Mouse (Mus musculus) lung, embryonic 15.5 days (tissue): ENCODE results near the gene Lmbr1l. TPM values are rescaled to one million over a fixed set of nuclear protein-coding genes. Genes with fewer than 3 reads are reported as not detected.
A peak's percentile ranks its signal among the peaks of the same experiment; 100 is the strongest.

ENCODE experiments used
- ATAC-seq: fragments of 200-750 bp; cut with Nextera tagmentation; 2 replicates; pipeline ENCODE4 v1.8.0; 2017; ENCODE audit warnings: moderate number of reproducible peaks, borderline replicate concordance; ENCODE audit not compliant: low FRiP score, low TSS enrichment; ENCODE audit errors: extremely low read depth
- H3K27ac ChIP-seq: fragments of 300-500 bp; sonication (generic); 2 replicates; pipeline ENCODE4 v1.5.1; 2015; ENCODE audit warnings: moderate library complexity, mild to moderate bottlenecking, inconsistent platforms
- H3K27me3 ChIP-seq: fragments of 300-500 bp; sonication (generic); 2 replicates; pipeline ENCODE4 v1.6.1; 2015; ENCODE audit warnings: inconsistent platforms
- H3K36me3 ChIP-seq: fragments of 300-500 bp; sonication (generic); 2 replicates; pipeline ENCODE4 v1.6.1; 2015; ENCODE audit warnings: inconsistent platforms
- H3K4me1 ChIP-seq: fragments of 300-500 bp; sonication (generic); 2 replicates; pipeline ENCODE4 v1.6.1; 2015; ENCODE audit warnings: inconsistent platforms
- H3K4me2 ChIP-seq: fragments of 300-500 bp; sonication (generic); 2 replicates; pipeline ENCODE4 v1.6.1; 2015; ENCODE audit warnings: inconsistent platforms, mild to moderate bottlenecking, moderate library complexity
- H3K4me3 ChIP-seq: fragments of 300-500 bp; sonication (generic); 2 replicates; pipeline ENCODE4 v1.5.1; 2015; ENCODE audit warnings: mild to moderate bottlenecking, inconsistent platforms
- H3K9ac ChIP-seq: fragments of 300-500 bp; sonication (generic); 2 replicates; pipeline ENCODE4 v1.6.1; 2015; ENCODE audit warnings: inconsistent platforms
- H3K9me3 ChIP-seq: fragments of 300-500 bp; sonication (generic); 2 replicates; pipeline ENCODE4 v1.6.1; 2016; ENCODE audit warnings: inconsistent platforms
- WGBS: fragments of 180-500 bp; shearing (Covaris S2); methylation state at CpG from one replicate; pipeline ENCODE4 v1.1.7; 2015; 5-methylcytosine and 5-hydroxymethylcytosine counted together
- polyA plus RNA-seq: library from polyadenylated mRNA; unstranded; fragments of >200 nt; fragmentation: Nextera tagmentation; extraction: Ambion mirVana; gene quantifications from 2 replicates; pipeline ENCODE4 v1.2.1, GENCODE M21; 2015

The Lmbr1l gene
- polyA plus RNA-seq, result 14.8 and 15.8 TPM in 2 replicates

DNA sequence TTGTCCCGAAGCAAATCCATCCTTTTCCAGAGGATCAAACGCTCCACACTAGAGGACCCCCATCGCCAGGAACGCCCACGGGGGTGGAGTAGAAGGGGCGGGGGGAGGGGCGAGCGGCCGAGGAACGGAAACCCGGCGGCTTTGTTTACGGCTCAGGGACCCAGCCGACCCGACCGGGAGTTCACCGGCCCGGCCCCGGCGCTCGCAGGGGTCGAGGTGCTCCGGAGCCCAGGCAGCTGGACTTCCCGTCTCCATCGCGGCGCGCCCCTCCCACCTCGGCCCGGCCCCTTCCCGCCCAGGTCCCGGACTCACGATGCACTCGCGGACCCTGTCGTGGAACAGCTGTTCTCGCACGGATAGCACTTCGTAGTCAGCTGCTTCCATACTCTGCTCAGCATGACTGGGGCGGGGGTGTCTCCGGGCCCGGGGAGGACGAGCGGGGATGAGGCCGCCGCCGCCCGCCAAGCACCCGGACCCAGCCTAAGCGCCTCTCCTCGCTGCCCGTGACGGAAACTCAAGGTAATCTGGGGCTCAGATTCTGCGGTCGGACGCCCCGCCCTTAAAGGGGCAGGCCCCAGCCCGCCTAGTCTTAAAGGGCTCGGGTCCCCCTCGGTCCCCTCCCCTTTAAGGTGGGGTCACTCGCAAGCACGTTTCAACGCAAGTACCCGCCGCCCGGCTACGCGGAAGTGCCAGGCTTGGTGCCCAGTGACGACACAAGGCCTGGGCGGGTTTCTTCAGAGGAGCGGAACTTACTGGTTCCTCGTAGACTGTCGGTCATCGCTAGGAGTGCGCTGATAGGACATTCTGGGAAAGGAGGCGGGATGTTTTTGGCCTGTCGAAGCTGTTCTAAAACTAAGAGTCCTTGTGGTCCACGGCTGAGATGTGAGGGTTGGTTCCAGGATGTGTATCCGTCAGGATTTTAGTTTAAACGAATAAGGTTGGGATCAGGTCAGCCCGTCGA, at the start of gene Lmbr1l:
TSS of gene Lmbr1l (minus strand) at position 694 of the 961 bp plus-strand sequence.
- H3K36me3 ChIP-seq, result 0 out of 2 replicates have a peak, but pooled peaks cover under 1% of the 10 kb centered on the region
- peaks cover 17% of the 10 kb centered on the region for H3K4me1 ChIP-seq
- H3K27me3 ChIP-seq, result no peaks in the 10 kb centered on the region
- under 1% methylated on average over 82 of the region's 82 CpGs for WGBS
- H3K27ac ChIP-seq, result peak within 1 kb of the TSS; percentile 97
- ATAC-seq, result peak; percentile 98
- peak within 1 kb of the TSS; percentile 72 for H3K9ac ChIP-seq
- peak within 1 kb of the TSS; percentile 70 for H3K4me2 ChIP-seq
- no peaks in the 10 kb centered on the region for H3K9me3 ChIP-seq
- peak within 1 kb of the TSS; percentile 87 for H3K4me3 ChIP-seq

DNA sequence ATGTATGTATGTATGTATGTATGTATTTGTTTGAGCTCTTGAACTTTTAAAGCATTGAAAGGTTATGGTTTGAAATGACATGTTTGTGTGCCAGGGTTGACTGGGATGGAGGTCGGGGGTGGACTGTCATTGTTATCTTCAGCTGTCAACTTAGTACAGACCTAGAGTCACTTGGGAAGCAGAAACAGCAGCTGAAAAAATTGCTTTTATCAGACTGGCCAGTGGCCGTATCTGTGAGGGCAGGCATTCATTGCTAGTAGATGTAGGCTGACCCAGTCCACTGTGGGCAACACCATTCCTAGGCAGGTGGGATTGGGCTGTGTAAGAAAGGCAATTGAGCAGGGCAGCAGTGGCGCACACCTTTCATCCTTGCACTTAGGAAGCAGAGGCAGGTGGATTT, 41.5 kb upstream of the Lmbr1l start:
- Histone ChIP-seq H3K9me3 (no peaks in the 10 kb centered on the region), H3K27ac (no peak overlapping the region), H3K4me3 (no peak overlapping the region), H3K4me2 (no peak overlapping the region), H3K4me1 (peaks cover 5% of the 10 kb centered on the region; the same call in 1 of the 2 replicates), H3K27me3 (no peaks in the 10 kb centered on the region), H3K36me3 (no peaks in the 10 kb centered on the region), H3K9ac (no peak overlapping the region)
- ATAC-seq, result no peak
- 69% methylated on average over 3 of the region's 3 CpGs for WGBS

GRCm38 (mm10) chr15:98958901-98959420, 40.9 kb upstream of the Lmbr1l start:
- Histone ChIP-seq H3K27me3 (no peaks in the 10 kb centered on the region), H3K9me3 (no peaks in the 10 kb centered on the region), H3K27ac (no peak overlapping the region), H3K4me2 (no peak overlapping the region), H3K36me3 (no peaks in the 10 kb centered on the region), H3K9ac (no peak overlapping the region), H3K4me1 (peaks cover 11% of the 10 kb centered on the region; the same call in 1 of the 2 replicates), H3K4me3 (no peak overlapping the region)
- WGBS, result 91% methylated on average over 4 of the region's 4 CpGs
- ATAC-seq, result no peak

- H3K4me3 ChIP-seq, result no peak overlapping the region
- H3K27me3 ChIP-seq, result no peaks in the 10 kb centered on the region
- no peaks in the 10 kb centered on the region for H3K36me3 ChIP-seq
- no peak for ATAC-seq
- WGBS, result 59% methylated on average over 5 of the region's 5 CpGs
- H3K9me3 ChIP-seq, result no peaks in the 10 kb centered on the region
- peaks cover 12% of the 10 kb centered on the region; the same call in 1 of the 2 replicates for H3K4me1 ChIP-seq
- H3K27ac ChIP-seq, result no peak overlapping the region
- H3K4me2 ChIP-seq, result no peak overlapping the region
- H3K9ac ChIP-seq, result no peak overlapping the region
These were observed 39.4 kb upstream of the Lmbr1l start for GRCm38 (mm10) chr15:98957475-98957874.

GRCm38 (mm10) chr15:98956000-98956399, 38.0 kb upstream of the Lmbr1l start:
- no peaks in the 10 kb centered on the region for H3K9me3 ChIP-seq
- H3K27me3 ChIP-seq, result no peaks in the 10 kb centered on the region
- H3K4me1 ChIP-seq, result peaks cover 19% of the 10 kb centered on the region
- H3K4me3 ChIP-seq, result no peak overlapping the region
- H3K9ac ChIP-seq, result no peak overlapping the region
- H3K36me3 ChIP-seq, result 0 out of 2 replicates have a peak, but pooled peaks cover under 1% of the 10 kb centered on the region
- WGBS, result 92% methylated on average over 4 of the region's 4 CpGs
- no peak overlapping the region for H3K4me2 ChIP-seq
- H3K27ac ChIP-seq, result no peak overlapping the region
- ATAC-seq, result no peak

DNA sequence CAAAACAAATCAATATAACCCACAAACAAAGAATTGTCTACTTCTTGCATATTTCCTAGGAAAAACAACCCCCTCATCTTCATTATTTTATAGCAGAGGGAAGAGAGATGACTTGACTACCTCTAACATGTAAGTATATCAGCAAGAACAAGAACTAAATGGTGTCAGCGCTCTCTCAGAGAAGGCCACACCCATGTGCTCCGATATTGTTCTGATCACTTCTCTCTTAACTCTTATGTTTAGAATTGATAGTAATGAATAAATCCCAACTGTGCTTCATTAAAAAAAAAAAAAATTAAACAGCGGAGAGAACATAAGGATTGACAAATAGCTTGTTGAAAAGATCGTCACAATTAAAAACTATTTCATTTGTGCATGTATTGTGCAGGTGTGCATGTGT, 37.3 kb upstream of the Lmbr1l start:
- no peak overlapping the region for H3K27ac ChIP-seq
- WGBS, result 83% methylated on average over 4 of the region's 4 CpGs
- H3K4me3 ChIP-seq, result no peak overlapping the region
- no peaks in the 10 kb centered on the region for H3K9me3 ChIP-seq
- H3K9ac ChIP-seq, result no peak overlapping the region
- no peak for ATAC-seq
- 0 out of 2 replicates have a peak, but pooled peaks cover 3% of the 10 kb centered on the region for H3K36me3 ChIP-seq
- no peaks in the 10 kb centered on the region for H3K27me3 ChIP-seq
- H3K4me2 ChIP-seq, result no peak overlapping the region
- H3K4me1 ChIP-seq, result peaks cover 19% of the 10 kb centered on the region

GRCm38 (mm10) chr15:98954425-98955253, 36.6 kb upstream of the Lmbr1l start:
- WGBS, result 32% methylated on average over 14 of the region's 14 CpGs
- H3K4me3 ChIP-seq, result no peak overlapping the region
- H3K9ac ChIP-seq, result no peak overlapping the region

DNA sequence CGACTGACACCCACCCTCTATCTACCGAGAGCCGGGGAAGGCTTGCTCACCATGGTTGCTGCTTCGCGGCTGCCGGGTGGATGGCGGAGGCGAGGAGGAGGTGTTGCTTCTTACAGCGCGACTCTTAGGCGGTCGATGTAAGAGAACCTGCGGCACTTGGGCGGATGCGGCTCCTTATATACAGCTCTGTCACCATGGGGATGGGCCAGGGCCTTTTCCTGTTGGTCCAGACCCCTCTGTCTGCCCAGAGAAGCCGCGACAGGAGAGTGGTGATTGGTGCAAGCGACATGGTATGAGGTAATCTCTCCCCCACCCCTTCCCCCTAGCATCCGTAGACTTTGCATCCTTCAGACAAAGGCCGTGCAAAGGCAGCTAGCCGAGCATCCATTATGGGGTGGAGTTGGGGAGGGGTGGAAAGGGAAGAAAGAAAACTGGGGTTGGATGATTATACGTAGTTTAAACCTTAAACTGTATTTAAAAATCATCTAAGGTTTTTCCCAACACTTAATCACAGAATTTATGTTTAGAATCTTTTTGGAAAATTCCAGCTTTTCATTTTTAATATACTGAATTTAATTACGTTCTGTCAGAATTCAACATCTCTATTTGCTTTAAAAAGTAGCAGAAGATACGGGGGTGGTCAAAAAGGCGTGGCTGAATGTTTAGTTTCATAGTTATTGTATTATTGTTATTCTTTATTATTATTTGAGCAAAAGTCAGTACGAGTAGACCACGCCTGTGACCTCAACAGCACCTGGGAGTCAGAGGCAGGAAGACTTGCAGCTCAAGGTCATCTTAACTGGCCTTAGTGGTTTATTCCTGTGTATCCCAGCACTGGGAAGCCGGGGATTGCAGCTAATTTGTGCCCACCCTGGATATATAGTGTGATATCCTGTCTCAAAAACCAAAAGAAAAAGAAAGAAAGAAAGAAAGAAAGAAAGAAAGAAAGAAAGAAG, 35.6 kb upstream of the Lmbr1l start, which contains the start of the genes Gm49450 and Tuba1a:
TSS of gene Gm49450 (minus strand) at position 151 of the 956 bp plus-strand sequence.
TSS of gene Tuba1a (minus strand) at position 303 of the 956 bp plus-strand sequence.
- H3K36me3 ChIP-seq, result peaks cover 9% of the 10 kb centered on the region; the same call in 1 of the 2 replicates
- peak; percentile 99 for ATAC-seq
- peak within 1 kb of the TSS; percentile 79 for H3K4me3 ChIP-seq
- H3K9me3 ChIP-seq, result no peaks in the 10 kb centered on the region
- peaks cover 19% of the 10 kb centered on the region for H3K4me1 ChIP-seq
- H3K27me3 ChIP-seq, result no peaks in the 10 kb centered on the region
- 5% methylated on average over 28 of the region's 28 CpGs for WGBS
- H3K27ac ChIP-seq, result peak within 1 kb of the TSS; percentile 97
- peak within 1 kb of the TSS; percentile 86 for H3K9ac ChIP-seq
- peak within 1 kb of the TSS; percentile 50 for H3K4me2 ChIP-seq

More at GRCm38 (mm10) chr15:98954425-98955253, 36.6 kb upstream of the Lmbr1l start:
- Histone ChIP-seq H3K4me1 (peaks cover 19% of the 10 kb centered on the region), H3K27ac (peak overlapping the region; percentile 61), H3K36me3 (peaks cover 4% of the 10 kb centered on the region; the same call in 1 of the 2 replicates), H3K4me2 (peak overlapping the region; percentile 50), H3K27me3 (no peaks in the 10 kb centered on the region), H3K9me3 (no peaks in the 10 kb centered on the region)
- ATAC-seq, result no peak

DNA sequence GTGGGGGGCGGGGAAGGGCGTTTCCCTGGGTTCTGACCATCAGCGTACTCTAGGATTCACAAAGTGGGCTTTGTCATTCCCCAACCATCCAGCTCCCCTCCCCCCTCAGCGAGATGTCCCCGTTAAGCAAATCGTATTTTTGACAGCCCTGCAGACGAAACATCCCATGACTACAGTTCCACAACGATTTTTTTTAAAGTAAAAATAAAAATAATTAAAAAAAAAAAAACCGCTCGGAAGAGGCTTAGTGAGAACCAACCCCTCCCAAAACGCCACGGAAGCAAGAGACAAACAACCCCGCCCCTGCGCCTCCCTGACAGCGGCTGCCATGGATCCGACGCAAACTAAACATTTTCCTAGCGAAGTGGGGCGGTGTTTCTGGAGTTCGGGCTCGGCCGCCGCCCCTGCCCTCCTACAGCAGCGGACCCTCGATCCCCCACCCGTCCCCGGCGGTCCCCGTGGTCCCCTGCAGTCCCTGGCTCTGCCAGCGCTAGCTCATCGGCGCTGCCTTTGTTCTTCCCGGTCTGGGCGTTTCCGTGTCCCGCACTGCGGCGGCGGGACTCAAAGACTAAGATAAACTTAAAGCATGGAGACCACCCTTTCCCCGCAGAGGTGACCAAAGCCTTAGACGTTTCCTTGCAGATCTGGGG, 34.8 kb upstream of the Lmbr1l start:
- peak; percentile 76 for ATAC-seq
- H3K36me3 ChIP-seq, result peaks cover 9% of the 10 kb centered on the region; the same call in 1 of the 2 replicates
- WGBS, result under 1% methylated on average over 41 of the region's 41 CpGs
- H3K4me3 ChIP-seq, result peak overlapping the region; percentile 79
- H3K27me3 ChIP-seq, result no peaks in the 10 kb centered on the region
- H3K27ac ChIP-seq, result peak overlapping the region; percentile 97
- peak overlapping the region; percentile 50 for H3K4me2 ChIP-seq
- H3K4me1 ChIP-seq, result peaks cover 19% of the 10 kb centered on the region
- H3K9ac ChIP-seq, result peak overlapping the region; percentile 86
- H3K9me3 ChIP-seq, result no peaks in the 10 kb centered on the region

DNA sequence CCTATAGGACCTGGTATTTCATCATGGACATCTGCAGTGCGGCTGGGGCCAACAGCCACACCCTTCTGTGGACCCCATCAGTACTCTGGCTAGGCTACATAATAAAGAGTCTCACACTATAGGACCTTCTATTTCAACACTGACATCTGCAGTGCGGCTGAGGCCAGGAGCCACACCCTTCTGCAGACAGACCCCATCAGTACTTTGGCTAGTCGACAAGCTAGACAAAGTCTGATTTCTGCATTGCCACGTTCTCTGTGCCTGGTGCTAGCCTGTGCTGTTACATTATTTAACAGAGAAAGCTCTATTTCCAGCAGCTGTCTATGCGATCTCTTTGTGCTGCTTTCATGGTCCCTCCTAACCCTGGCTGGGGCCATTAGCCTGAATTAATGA, 34.0 kb upstream of the Lmbr1l start:
- no peaks in the 10 kb centered on the region for H3K9me3 ChIP-seq
- peak overlapping the region; percentile 50 for H3K4me2 ChIP-seq
- H3K27me3 ChIP-seq, result no peaks in the 10 kb centered on the region
- H3K36me3 ChIP-seq, result peaks cover 9% of the 10 kb centered on the region; the same call in 1 of the 2 replicates
- peaks cover 19% of the 10 kb centered on the region for H3K4me1 ChIP-seq
- peak overlapping the region; percentile 79 for H3K4me3 ChIP-seq
- 19% methylated on average over 5 of the region's 5 CpGs for WGBS
- H3K9ac ChIP-seq, result peak overlapping the region; percentile 39
- H3K27ac ChIP-seq, result peak overlapping the region; percentile 97; the same call in 1 of the 2 replicates
- ATAC-seq, result no peak
